Mouse (Mus musculus): ENCODE data around the gene Cwc15.

GRCm38 (mm10) chr9:14533659-14534058, 33.2 kb downstream of the Cwc15 start:
- TF ChIP-seq CTCF (IDR thresholded peaks at IDR 0.05; ENCODE audit: insufficient read depth, low read depth, low read length): no peak
- no peak for TF ChIP-seq POLR2A (IDR thresholded peaks at IDR 0.05; ENCODE audit: insufficient read depth, low read depth, low read length)

Data from olfactory bulb, adult 2 months (tissue).